Mouse (Mus musculus) ZHBTc4 (cell line): ENCODE data around the gene 4930539E08Rik.

Experiments used
- DNase-seq: peaks from one replicate; pipeline ENCODE4 v3.0.0-alpha.2; 2011; ENCODE audit warnings: low read depth, low spot score

Gene 4930539E08Rik

DNA sequence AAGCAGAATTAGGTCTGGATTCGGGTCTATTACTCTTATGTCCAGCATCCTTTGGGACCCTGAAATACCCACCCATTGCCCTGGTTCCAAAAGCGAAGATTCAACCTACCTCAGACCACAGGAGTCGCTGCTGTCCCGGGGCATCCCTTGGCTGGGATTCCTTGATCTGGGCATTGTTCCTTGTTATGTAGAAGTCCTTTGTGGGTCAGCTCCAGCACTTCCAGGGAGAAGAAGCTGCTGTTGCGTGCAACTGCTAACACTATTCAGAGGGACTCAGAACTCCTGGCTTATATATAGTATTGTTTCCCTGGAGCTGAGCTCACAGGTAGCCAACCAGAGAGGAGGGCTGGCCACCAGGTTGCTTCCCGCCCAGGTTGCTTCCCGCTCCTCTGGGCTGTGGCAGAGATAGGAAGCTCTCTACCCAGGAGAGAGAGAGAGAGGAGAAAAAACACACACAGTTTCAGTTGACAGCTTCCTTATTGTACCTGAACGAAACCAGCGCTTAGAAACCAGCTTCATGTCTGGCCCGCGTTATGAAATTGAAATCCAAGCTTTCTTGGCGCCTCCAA, at the start of gene 4930539E08Rik:
TSS of gene 4930539E08Rik (minus strand) at position 265 of the 569 bp plus-strand sequence.
- DNase-seq = no peak

DNA sequence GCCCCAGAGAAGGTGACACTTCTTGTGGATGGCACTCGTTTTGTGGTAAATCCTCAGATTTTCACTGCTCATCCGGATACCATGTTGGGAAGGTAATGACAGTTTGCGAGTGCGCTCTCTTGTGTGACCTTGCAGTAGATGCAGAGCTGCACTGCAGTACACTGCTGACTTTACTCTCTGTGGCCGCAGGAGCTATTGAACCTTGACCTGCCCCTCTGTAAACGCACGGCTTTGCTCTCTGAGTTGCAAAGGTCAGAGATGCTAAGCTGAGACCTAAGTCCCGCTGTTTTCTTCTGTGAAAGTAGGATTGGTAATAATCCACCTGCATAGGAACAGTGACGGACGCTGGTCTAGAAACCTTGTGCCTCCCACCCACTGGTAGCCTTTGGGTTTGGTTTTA, 46.5 kb upstream of the 4930539E08Rik start:
- no peak for DNase-seq

DNA sequence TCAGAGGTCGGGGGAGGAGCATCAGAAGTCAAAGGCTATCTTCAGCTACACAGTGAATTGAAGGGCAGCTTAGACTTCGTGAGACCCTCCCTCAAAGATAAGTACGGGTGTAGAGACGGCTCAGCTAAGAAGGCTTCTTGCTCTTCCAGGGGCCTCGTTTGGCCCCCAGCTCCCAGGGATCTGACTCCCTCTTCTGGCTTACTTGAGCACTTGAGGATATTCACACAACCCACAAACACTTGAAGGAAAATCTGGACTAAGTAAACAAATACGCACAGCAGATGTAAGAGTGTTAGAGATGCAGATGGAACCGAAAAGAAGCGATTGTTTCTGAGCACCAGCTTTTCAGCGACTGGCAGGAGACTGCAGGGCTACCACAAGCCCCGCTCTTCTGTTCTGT, 45.5 kb upstream of the 4930539E08Rik start:
- DNase-seq = no peak

DNA sequence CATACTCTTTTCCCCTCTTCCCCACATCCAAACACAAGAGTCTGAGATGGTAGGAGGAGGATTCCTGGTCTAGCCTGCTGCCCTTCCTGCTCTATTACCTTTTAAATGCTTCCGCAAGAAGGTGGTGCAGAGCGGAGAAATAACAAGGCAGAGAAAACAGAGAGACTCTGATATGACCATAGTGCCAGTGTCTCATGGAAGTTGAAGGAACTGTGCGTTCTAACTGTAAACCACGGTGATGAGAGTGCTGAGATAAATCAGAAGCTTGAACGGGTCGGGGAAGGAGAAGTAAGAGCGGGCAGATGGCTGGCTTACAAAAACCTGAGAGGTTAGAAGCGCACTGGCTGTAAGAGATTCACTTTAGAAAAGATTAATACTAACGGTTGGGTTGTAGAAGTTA, 39.3 kb upstream of the 4930539E08Rik start:
- DNase-seq = no peak

DNA sequence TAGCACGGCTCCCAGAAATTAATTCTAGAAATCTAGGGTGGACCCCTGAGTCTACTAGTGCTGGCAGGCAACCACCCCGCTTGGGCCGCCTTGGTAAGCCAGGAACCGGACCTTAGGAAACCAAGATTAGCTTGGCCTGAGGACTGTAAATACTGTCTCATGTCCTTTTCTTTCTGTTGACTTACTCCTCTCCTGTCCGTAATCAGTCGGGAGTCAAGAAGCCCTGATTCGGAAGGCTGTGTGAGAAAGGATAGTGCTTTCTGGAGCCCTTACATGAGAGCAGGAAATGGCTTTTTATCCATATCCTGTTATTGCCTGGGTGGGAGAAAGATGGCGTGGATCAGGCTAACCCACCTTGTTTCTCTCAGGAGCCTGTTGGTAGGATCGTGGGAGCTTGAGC, 38.1 kb upstream of the 4930539E08Rik start:
- no peak for DNase-seq

DNA sequence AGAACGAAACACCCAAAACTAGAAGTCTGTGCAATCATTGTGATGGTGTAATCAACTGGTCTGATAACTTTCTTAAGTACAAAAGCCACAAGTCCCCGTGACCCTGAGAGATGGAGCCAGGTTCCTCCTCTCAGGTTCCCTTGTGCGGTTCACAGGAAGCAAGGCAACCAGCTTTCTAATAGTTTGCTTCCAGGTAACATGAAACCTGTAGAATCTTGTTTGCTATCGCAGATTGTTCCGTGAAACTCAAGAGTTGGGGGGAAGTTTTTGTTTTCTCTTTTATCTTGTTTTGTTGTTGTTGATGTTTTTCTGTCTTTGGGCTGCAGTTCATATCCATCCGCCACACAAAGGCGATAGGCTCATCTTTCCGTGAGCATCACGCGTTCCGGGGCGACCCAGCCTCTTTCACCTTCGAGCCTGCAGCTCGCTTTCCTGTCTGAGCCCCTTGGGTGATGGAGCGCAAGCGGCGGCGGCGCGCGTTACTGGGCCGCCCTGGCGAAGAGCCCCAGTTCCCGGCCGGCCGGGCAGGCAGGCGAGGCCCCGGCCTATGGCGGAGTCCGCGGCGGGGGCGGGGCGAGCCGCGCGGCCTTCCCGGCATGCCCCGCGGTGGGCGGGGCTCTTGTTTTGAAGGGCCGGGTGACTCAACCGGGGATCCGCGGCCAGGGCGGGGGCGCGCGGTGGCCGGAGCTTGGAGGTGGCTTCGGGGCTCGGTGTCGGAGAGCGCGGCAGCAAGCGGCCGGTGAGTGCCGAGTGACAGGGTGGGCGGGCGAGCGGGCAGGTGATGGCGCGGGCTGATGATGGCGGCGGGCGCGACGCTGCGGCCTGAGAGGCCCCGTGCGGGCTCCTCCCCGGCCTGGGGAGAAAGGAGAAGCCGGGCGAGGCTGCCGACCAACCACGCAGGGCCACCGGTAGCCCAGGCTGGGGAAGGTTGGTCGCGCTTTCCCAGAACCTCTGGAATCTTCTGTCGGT, 37.0 kb upstream of the 4930539E08Rik start, which contains the start of gene Kctd20:
TSS of gene Kctd20 (plus strand) at position 120 of the 969 bp plus-strand sequence.
- peak; percentile 93 for DNase-seq

DNA sequence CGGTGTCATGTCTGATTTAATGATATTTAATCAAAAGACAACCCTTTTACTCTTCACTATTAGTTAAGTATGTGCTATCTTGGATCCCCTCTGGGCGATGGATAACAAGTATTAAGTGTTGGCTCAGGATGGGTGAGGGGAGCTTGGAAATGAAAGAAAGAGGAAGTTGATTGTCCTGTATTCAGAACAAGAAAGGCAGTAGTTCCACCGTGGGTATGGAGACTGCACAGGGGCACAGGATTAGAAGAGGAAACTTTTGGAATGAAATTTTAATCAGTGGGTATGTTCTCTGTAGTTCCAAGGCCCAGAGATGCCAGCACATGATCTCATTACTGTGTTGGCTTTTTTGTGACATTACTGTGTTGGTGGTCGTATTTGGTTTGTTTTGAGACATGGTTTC, 35.6 kb upstream of the 4930539E08Rik start:
- DNase-seq = no peak

DNA sequence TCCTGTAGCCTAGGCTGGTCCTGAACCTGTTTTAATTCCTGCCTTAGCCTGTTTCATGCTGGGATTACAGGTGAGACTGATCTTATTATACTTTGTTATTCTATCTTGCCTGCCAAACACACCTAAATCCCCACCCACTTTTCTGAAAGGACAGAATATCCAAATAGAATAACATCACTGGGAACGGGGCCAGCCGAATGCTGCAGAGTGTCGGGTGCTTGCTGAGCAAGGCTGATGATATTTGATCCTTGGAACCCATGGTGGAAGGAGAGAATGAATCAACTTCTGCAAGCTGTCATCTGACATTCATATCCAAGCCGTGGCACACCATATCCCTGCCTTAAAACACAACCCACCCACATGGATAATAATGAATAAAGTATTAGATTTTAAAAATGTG, 33.5 kb upstream of the 4930539E08Rik start:
- DNase-seq = no peak

DNA sequence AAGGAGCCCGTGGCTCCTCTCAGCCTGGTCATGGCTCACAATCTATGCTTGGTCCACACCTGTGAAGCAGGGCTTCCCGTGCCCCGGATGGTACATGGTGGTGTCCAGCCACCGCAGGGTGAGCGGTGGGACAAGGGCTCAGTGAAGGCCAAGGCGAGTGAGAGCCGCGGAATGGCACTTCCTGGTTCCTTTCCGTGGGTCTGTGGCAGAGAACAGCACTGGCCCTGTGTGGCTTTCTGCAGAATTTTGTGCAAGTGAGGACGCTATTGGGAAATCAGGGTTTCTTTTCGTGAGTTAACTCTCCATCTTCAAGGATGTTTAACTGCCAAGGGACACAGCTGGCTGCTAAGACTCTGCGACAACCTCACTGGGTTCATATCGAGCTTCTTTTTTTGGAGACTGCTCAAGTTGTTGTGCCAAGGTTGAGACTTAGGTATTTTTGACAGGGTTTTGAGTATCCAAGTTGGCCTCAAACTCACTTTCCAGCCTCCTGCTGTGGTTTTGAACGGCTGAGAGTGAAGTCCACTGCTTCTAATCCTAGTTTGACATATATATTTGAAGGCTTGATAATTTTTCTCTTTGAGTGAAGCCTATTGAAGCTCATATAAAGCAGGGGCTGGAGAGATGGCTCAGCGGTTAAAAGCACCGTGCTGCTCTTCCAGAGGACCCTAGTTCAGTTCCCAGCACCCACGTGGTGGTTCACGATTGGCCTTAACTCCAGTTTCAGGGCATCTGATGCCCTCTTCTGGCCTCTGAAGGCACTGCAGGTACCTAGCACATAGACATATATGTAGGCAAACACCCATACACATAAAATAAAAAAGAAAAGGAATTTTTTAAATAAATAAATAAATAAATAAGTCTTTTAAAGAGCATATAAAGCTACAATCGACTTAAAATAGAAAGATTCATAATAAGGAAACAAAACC, 32.2 kb upstream of the 4930539E08Rik start:
- DNase-seq = peak; percentile 57

DNA sequence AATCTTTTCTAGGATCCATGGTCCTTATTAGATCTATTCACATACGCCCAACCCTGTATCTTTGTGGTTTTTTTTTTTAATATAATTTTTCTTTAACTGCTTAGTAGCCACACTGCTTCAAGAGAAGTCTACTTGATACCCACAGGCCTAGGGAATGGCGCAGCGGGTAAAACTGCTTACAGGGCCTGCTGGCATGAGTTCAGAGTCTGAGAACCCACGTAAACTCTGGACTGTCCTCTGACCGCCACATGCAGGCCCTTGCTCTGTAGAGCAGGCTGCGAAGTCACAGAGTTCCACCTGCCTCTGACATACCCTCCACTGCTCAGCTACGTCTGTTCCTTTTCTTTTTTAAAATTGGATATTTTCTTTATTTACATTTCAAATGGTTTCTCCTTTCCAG, 29.4 kb upstream of the 4930539E08Rik start:
- no peak for DNase-seq

DNA sequence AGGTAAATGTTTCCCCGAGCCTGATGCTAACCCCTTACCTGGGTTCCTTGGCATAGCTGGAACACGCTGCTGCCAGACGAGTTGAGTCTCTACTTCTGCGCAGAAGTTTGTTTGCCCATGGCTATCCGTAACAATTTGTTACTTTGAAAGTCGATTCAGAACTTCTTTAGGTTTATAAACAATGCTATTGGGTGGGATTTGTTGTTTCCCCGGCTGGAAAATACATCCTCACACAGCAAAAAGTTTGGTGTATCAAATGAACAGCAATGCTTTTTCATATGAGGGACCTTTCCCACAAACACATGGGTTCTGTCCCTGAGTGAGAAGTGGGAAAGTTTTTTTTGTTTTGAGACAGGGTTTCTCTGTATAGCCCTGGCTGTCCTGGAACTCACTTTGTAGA, 28.6 kb upstream of the 4930539E08Rik start, which contains the start of gene Pxt1:
TSS of gene Pxt1 (minus strand) at position 101 of the 400 bp plus-strand sequence.
- no peak for DNase-seq

DNA sequence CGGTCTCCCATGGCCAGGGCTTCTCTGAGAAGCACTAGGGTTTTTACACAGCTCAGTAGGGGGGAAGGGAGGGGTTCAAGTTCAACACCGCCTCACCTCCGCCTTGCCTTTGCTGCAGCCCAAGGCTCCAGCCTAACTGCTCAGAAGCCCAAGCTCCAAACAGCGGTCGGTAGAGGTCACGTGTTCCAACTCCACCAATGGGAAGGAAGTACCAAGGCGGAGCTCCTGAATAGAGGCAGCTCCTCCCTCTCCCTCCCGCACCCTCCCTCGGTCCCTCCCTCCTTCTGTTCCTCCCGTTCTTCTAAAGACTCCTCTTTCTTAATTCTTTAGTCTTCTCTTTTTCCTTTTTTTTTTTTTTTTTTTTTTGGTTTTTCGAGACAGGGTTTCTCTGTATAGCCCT, 27.0 kb upstream of the 4930539E08Rik start:
- DNase-seq = peak; percentile 94

DNA sequence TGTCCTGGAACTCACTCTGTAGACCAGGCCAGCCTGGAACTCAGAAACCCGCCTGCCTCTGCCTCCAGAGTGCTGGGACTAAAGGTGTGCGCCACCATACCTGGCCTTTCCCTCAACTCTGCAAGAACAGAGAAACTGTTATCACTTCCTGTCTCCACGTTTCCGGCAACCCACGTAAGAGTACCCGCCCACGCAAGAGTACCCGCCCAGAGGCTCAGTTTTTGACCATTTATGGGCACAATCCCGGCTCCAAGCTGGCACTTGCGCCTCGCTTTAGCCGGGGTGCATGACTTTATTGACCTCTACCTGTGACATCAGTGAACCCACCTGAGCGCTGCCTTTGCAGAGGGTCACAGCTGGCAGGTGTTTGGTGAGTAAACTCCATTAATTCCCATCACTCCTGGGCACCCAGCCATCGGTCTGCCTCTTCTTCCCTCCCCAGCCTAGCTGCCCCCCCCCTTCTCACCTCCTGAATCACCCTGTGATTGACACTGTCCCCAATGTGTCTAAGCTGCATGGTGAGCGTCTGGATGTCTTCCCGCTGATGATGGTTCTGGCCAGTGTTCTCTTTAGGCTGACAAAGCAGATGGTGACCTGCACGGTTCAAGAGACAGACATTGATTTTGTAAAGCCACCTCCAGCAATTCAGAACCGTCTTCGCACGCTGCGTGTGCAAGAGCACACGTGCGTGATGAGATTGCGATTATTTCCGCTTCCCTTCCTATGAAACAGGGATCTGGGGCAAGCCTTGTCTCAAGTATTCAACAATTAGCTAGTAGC, 25.8 kb upstream of the 4930539E08Rik start:
- no peak for DNase-seq

DNA sequence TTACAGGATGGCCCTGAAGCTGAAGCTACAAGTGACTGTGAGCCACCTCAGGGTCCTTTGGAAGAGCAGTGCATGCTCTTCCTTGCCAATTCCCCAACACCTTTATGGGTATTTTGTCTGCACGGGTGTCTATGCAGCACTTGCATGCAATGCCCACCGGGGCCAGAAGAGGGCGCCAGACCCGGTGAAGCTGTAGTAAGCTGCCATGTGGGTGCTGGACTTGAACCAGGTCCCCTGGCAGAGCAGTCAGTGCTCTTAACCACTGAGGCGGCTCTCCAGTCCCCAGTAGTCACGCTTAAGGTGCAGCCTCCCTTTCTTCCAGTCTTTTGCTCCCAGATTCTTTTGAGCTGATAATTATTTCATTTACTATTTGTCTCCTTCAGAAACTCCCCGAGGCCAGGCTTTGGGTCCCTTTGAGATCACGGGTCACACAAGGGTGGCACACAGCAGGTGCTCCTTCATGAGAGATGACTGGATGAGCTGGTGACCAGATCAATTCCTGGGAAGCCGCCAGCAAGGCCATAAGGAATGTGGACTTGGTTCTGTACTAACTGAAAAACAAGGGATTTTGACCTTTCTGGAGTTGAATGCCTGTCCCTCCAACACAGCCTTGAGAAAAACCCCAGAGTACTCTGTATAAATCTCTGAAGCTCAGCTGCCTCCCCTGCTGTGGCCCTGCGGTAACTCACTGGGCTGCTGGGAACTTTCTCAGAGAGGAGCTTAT, 21.7 kb upstream of the 4930539E08Rik start:
- no peak for DNase-seq

DNA sequence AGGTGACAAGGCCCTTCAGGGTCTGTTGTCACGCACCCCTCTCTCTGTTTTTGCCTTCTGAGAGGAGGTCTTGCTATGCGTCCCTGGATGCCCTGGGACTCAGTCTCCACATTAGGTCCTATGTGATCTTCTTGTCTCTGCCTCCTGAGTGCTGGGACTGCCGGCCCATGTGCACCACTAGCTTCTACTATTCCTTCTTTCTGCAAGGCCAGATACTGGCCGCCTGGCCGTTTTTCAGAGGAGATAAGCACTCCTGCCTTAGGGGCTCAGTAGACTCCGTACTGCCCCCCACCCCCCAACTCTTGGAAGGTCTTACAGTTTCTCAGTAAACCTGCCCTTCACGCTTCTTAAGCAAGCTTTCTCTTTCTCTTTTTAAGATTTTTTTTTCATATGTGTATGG, 21.0 kb upstream of the 4930539E08Rik start:
- DNase-seq = no peak

DNA sequence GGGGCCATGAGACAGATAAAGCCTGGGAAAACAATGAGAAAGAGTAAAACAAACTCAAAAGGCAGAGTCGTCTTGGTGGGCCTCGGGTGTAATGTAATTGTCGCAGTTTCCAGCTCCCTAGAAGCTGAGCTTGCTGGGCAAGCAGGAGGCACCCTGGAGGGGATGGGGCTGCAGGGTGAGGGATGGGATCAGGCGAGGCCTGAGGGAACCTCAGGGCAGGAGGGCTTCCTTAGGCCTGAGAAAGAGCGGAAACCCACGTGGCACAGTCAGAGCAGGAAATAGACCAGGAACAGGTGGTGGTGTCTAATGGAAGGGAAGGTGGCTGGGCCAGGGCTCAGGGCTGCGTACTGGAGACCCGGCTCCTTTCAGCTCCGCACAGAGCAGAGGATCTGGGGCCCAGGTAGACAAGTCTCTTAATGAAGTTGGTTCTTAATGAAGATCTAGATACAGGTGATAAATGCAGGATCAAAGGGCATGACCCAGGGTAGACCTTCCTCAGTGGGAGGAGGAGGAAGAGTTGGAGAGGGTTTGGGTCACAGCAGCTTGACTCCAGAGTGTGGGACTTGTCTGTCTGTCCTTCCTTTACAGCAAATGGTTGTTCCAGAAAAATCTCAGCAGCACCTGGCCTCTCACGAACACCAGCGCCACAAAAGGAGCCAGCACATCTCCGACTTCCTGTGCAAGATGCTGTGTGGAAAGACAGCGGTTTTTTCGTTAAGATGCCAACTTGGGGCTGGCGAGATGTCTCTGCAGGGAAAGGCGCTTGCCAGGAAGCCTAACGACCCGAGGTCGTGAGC, 19.2 kb upstream of the 4930539E08Rik start:
- DNase-seq = no peak

DNA sequence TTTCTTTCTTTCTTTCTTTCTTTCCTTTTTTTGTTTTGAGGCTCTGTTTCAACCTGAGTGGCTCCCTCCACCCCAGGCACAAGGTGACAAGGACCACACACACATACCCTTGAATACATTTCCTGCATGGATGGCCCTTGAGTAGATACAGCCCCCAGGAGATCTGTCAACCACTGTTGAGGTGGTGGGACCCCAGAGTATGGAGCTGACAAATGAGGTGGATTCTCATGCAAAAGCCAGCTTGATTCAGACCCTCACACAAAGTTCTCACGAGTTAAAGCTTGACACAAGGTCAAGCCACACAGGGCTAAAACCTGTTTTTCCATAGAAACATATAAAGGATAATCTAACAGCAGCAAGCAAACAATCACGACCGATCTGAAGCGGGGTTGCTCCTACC, 17.1 kb upstream of the 4930539E08Rik start:
- no peak for DNase-seq

DNA sequence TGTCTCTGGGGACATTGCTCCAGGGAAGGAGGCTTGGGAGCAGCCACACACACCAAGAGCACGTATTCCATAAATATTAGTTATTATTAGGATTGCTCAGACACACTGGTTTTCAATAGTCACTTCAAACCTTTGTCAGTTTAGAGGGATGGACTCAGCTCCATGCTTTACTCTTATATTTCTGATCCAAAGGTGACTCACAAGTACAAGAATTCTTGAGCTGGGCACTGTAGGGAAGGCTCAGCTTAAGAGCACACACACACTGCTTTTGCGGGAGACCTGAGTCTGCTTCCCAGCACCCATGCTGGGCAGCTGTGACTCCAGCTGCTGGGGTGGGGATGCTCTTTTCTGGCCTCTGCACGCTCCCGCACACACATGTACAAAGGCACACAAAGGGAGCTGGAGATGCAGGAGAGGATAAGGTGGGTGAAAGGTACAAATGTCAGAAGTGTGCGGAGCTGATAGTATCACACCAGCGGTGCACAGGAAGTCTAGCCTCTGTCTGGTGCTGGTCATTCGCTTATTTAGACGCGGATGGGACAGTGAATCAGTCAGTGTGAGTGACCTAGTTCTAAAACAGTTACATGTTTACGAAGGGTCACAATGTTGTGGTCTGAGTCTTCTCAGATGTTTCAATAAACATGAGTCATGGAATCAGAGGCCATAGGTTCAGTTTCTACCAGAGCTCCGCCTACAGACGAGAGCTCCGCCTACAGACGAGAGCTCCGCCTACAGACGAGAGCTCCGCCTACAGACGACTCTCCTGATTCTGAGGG, 16.5 kb upstream of the 4930539E08Rik start:
- peak; percentile 64 for DNase-seq
